Comparison of ENCODE assay signal across 10 mouse cellular contexts in the genomic region with DNA sequence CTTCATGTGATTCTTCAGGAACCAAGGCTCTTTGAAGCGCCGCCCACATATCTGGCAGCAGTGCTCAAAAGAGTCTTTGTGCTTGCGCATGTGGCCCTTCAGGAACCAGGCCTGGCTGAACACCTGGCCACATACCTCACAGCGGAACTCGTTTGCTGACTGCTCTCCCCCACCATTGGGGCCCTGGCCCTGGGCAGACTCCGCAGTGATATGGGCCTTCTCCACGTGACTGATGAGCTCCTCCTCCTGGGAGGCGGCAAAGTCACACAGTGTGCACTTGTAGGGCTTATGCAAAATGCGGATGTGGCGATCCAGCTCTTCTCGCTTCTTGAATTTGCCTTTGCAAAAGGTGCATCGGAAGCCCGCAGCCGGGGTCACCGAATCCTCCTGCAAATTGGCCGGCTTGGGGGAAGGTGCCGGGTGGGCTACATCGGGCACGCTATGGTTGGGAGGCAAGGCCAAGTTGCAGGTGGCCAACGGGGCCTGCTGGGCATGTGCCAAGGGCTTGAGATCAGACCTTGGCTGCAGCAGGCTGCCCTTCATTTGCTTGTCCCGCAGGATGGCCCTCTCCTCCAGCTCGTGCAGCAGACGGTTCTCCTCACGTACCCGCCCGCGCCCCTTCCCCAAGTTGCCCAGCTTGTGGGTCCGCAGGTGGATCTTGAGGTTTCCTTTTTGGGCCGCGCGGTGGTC.
A peak's percentile ranks its signal among the peaks of the same experiment; 100 is the strongest.
DNase-seq lines count a peak whose midpoint lies in the region; ATAC-seq and TF ChIP-seq lines count a peak whose summit lies in the region.
"Had no signal": no experiment of that assay in that cellular context is flagged by ENCODE, and none has a peak within 500 bp of the region (broad histone marks: within the 10 kb centered on the region; RNA-seq: fewer than 3 reads in every experiment).

No protein-coding gene starts in this region.

- no peaks in the 10 kb centered on the region for H3K9me3 ChIP-seq in heart, embryonic 16.5 days (replicated peaks; ENCODE audit: control insufficient read depth, low read length)
- H3K9me3 ChIP-seq in hindbrain, embryonic 16.5 days (ENCODE audit: control insufficient read depth, low read length), result no peaks in the 10 kb centered on the region

- peaks cover 7% of the 10 kb centered on the region; the same call in 1 of the 2 replicates for H3K4me1 ChIP-seq in heart, embryonic 16.5 days (ENCODE audit: control insufficient read depth, insufficient read depth, low read length)
- H3K4me1 ChIP-seq in testis, adult 2 months (ENCODE audit: control insufficient read depth, insufficient read depth, low read length), result peaks cover 22% of the 10 kb centered on the region
- H3K4me1 ChIP-seq in hindbrain, embryonic 16.5 days (ENCODE audit: control insufficient read depth, insufficient read depth, low read depth, low read length), result peaks cover 28% of the 10 kb centered on the region

- no peak overlapping the region for H3K27ac ChIP-seq in heart, embryonic 16.5 days (ENCODE audit: low read length)
- H3K27ac ChIP-seq in testis, adult 2 months (ENCODE audit: control insufficient read depth, insufficient read depth, low read depth, low read length), result no peak overlapping the region
- no peak overlapping the region for H3K27ac ChIP-seq in hindbrain, embryonic 16.5 days (ENCODE audit: low read depth, low read length)
- H3K27ac ChIP-seq: heart, adult 2 months had no signal

- TF ChIP-seq POLR2A in testis, adult 2 months (IDR thresholded peaks at IDR 0.05; ENCODE audit: control insufficient read depth, low read depth, low read length), result no peak

- no peaks in the 10 kb centered on the region for H3K27me3 ChIP-seq in heart, embryonic 16.5 days (ENCODE audit: control insufficient read depth, insufficient read depth, low read length)
- H3K27me3 ChIP-seq in testis, adult 2 months (ENCODE audit: control insufficient read depth, insufficient read depth, low read length), result no peaks in the 10 kb centered on the region
- no peaks in the 10 kb centered on the region for H3K27me3 ChIP-seq in hindbrain, embryonic 16.5 days (replicated peaks; ENCODE audit: control insufficient read depth, insufficient read depth, low read length)

- no peak for TF ChIP-seq CTCF in testis, adult 2 months (IDR thresholded peaks at IDR 0.05; ENCODE audit: control insufficient read depth, insufficient read depth, insufficient replicate concordance, low read depth, low read length)

- DNase-seq in heart, adult 11 months, result no peak
- DNase-seq in testis, postnatal 14 days (ENCODE audit: low spot score), result no peak
- DNase-seq in lung, postnatal 36 days, result peak; percentile 5
- no peak for DNase-seq in MN1 (ENCODE audit: low spot score)
- no peak for DNase-seq in layer of hippocampus, postnatal 36 days
- DNase-seq: heart, adult 2 months had no signal

- no peak for ATAC-seq in heart, embryonic 16.5 days (replicated peaks; ENCODE audit: extremely low read depth, insufficient read depth, low FRiP score)
- no peak; the same call in 1 of the 2 replicates for ATAC-seq in hindbrain, embryonic 16.5 days
- ATAC-seq: midbrain, embryonic 16.5 days had no signal

- 65% methylated on average over 31 of the region's 31 CpGs for WGBS in heart, embryonic 16.5 days
- WGBS in hindbrain, embryonic 16.5 days, result 79% methylated on average over 31 of the region's 31 CpGs

- peak overlapping the region; percentile 6; the same call in 1 of the 2 replicates for H3K4me2 ChIP-seq in heart, embryonic 16.5 days (ENCODE audit: low read depth, low read length)
- no peak overlapping the region for H3K4me2 ChIP-seq in hindbrain, embryonic 16.5 days (ENCODE audit: low read length)

- no peak overlapping the region for H3K9ac ChIP-seq in heart, embryonic 16.5 days (ENCODE audit: low read length)
- no peak overlapping the region for H3K9ac ChIP-seq in hindbrain, embryonic 16.5 days (ENCODE audit: low read depth, low read length)

- H3K4me3 ChIP-seq in heart, embryonic 16.5 days (ENCODE audit: low read length), result no peak overlapping the region
- peak overlapping the region; percentile 93 for H3K4me3 ChIP-seq in testis, adult 2 months (ENCODE audit: control insufficient read depth, low read depth, low read length)
- no peak overlapping the region for H3K4me3 ChIP-seq in hindbrain, embryonic 16.5 days (ENCODE audit: low read length)
- H3K4me3 ChIP-seq: heart, adult 2 months had no signal

- H3K36me3 ChIP-seq in heart, embryonic 16.5 days (ENCODE audit: control insufficient read depth, insufficient read depth), result no peaks in the 10 kb centered on the region
- H3K36me3 ChIP-seq in testis, adult 2 months (ENCODE audit: control insufficient read depth, insufficient read depth, low read length), result no peaks in the 10 kb centered on the region
- 0 out of 2 replicates have a peak, but pooled peaks cover 3% of the 10 kb centered on the region for H3K36me3 ChIP-seq in hindbrain, embryonic 16.5 days (ENCODE audit: control insufficient read depth, insufficient read depth, low read length)
